Mouse (Mus musculus) kidney, embryonic 16.5 days (tissue): ENCODE results near the gene Szrd1. TPM values are rescaled to one million over a fixed set of nuclear protein-coding genes. Genes with fewer than 3 reads are reported as not detected.

Source experiments
- ATAC-seq: fragments of 200-750 bp; cut with Nextera tagmentation; 2 replicates; pipeline ENCODE4 v1.8.0; 2017; ENCODE audit warnings: moderate TSS enrichment; ENCODE audit not compliant: low FRiP score, low TSS enrichment
- H3K27ac ChIP-seq: fragments of 300-500 bp; sonication (generic); 2 replicates; pipeline ENCODE4 v1.5.1; 2014; ENCODE audit warnings: low read length
- H3K27me3 ChIP-seq: fragments of 300-500 bp; sonication (generic); 2 replicates; pipeline ENCODE4 v1.6.1; 2014; ENCODE audit warnings: low read length, control low read depth, mixed read lengths; ENCODE audit not compliant: insufficient read depth
- H3K36me3 ChIP-seq: fragments of 300-500 bp; sonication (generic); 2 replicates; pipeline ENCODE4 v1.6.1; 2014; ENCODE audit warnings: low read length, control low read depth, mixed read lengths; ENCODE audit not compliant: insufficient read depth
- H3K4me1 ChIP-seq: fragments of 300-500 bp; sonication (generic); 2 replicates; pipeline ENCODE4 v1.6.1; 2014; ENCODE audit warnings: low read length, control low read depth, mixed read lengths; ENCODE audit not compliant: insufficient read depth
- H3K4me2 ChIP-seq: fragments of 300-500 bp; sonication (generic); replicated peaks from 2 replicates; pipeline ENCODE4 v1.6.1; 2014; ENCODE audit warnings: low read depth, low read length
- H3K4me3 ChIP-seq: fragments of 300-500 bp; sonication (generic); 2 replicates; pipeline ENCODE4 v1.5.1; 2014; ENCODE audit warnings: mild to moderate bottlenecking, low read length
- H3K9ac ChIP-seq: fragments of 300-500 bp; sonication (generic); replicated peaks from 2 replicates; pipeline ENCODE4 v1.6.1; 2014; ENCODE audit warnings: low read length
- H3K9me3 ChIP-seq: fragments of 300-500 bp; sonication (generic); 2 replicates; pipeline ENCODE4 v1.6.1; 2016; ENCODE audit warnings: low read length, control low read depth
- WGBS: fragments of 180-500 bp; shearing (Covaris S2); extraction: QIAGEN DNeasy Blood & Tissue Kit; methylation state at CpG from one replicate; pipeline ENCODE4 v1.1.7; 2014; 5-methylcytosine and 5-hydroxymethylcytosine counted together
- polyA plus RNA-seq: library from polyadenylated mRNA; unstranded; fragments of >200 nt; fragmentation: Nextera tagmentation; extraction: Ambion mirVana; gene quantifications from 2 replicates; pipeline ENCODE4 v1.2.1, GENCODE M21; 2015

Szrd1 gene
- polyA plus RNA-seq, 1 experiment from 2014 or later = 51.3 TPM

DNA sequence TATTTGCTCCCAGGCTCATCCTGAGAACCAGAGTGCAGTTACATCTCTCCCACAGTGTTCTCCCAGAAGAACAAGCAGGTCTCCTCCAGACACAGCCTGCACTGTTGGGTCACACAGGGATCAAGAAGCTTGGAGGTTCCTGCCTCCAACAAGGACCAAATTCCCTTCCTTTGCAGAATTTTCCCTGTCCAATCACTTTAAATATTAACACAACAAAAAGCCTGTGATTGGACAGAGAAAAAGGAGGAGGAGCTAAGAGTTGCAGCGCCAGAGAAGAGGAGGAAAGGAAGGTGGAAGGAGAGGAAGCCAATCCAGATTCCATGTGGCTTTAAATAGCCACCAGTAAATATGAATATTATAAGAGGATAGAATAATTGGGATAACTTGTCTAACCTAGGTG is 16.5 kb downstream of the Szrd1 start:
- Histone ChIP-seq H3K4me1 (peaks cover 9% of the 10 kb centered on the region), H3K9ac (no peak overlapping the region), H3K27me3 (no peaks in the 10 kb centered on the region), H3K9me3 (no peaks in the 10 kb centered on the region), H3K4me2 (no peak overlapping the region), H3K36me3 (peaks cover 5% of the 10 kb centered on the region), H3K27ac (0 out of 2 replicates have a peak overlapping the region, but pooled peaks have one; percentile 34), H3K4me3 (no peak overlapping the region)
- 17% methylated on average over 1 of the region's 1 CpGs for WGBS
- ATAC-seq = no peak

DNA sequence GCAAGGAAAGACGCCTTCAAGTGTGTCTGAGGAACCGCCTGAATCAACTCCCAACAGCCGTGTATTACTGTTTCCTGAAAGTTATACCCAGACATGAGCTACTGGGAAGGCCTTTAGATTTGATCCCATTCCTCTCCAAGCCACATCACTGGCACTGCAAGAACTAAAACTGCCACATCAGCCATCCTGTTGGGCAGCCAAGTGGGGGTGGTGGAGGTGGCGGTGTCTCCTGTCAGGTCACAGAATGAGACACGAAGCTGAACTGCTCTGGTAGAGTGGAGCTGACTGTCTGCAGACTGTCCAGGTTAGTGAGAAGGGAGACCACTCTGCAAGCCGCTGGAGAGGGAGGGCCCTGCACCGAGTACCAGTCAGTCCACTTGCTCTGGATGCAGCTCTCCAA is 16.9 kb downstream of the Szrd1 start:
- Histone ChIP-seq H3K27ac (0 out of 2 replicates have a peak overlapping the region, but pooled peaks have one; percentile 34), H3K36me3 (peaks cover 9% of the 10 kb centered on the region), H3K9me3 (no peaks in the 10 kb centered on the region), H3K4me3 (no peak overlapping the region), H3K27me3 (no peaks in the 10 kb centered on the region), H3K4me1 (peaks cover 9% of the 10 kb centered on the region), H3K4me2 (no peak overlapping the region), H3K9ac (no peak overlapping the region)
- 64% methylated on average over 7 of the region's 7 CpGs for WGBS
- no peak for ATAC-seq

DNA sequence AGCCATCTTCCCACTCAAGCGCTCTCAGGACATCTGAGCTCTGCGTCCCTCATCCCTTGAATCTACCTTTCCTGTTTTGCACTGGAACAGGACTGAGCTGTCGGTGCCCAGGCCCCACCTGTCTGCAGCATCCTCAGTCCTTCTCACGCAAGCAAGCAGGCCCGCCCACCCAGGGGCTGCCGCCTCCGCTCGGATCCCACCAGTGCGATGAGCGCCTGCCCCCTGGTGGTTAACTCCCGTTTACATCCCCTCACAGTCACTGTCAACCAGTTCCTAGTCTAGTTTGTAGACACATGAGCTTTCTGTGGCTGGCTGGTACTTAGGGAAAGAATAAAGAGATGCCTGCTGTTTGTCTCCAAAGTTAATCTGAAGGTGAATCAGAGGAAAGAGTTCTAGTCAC is 18.9 kb downstream of the Szrd1 start:
- Histone ChIP-seq H3K27ac (no peak overlapping the region), H3K36me3 (peaks cover 26% of the 10 kb centered on the region), H3K4me1 (peaks cover 9% of the 10 kb centered on the region), H3K9ac (no peak overlapping the region), H3K4me2 (no peak overlapping the region), H3K27me3 (no peaks in the 10 kb centered on the region), H3K4me3 (no peak overlapping the region), H3K9me3 (no peaks in the 10 kb centered on the region)
- 24% methylated on average over 11 of the region's 11 CpGs for WGBS
- peak; percentile 44; the same call in 1 of the 2 replicates for ATAC-seq

DNA sequence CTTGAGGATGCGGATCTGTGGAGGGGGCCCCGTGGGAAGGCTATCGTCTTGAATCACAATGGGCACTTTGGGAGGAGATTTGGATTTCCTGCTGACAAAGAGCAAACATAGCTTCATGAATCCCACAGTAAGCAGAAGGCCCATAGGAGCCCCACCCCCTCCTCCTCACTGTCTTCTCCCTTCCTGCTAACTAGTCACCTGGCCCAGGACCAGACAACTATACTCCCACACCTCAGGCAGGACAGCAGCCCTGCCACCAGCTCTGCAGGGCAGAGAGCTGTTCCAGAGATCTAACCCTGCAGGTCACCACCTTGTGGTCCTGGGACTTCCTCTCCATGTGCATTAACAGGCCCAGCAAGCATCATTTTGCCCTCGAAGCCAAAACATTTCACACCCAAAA is 20.9 kb downstream of the Szrd1 start:
- Histone ChIP-seq H3K27ac (no peak overlapping the region), H3K9me3 (no peaks in the 10 kb centered on the region), H3K4me2 (no peak overlapping the region), H3K9ac (no peak overlapping the region), H3K4me3 (no peak overlapping the region), H3K36me3 (peaks cover 40% of the 10 kb centered on the region), H3K4me1 (peaks cover 14% of the 10 kb centered on the region), H3K27me3 (no peaks in the 10 kb centered on the region)
- ATAC-seq = no peak
- 65% methylated on average over 4 of the region's 4 CpGs for WGBS

DNA sequence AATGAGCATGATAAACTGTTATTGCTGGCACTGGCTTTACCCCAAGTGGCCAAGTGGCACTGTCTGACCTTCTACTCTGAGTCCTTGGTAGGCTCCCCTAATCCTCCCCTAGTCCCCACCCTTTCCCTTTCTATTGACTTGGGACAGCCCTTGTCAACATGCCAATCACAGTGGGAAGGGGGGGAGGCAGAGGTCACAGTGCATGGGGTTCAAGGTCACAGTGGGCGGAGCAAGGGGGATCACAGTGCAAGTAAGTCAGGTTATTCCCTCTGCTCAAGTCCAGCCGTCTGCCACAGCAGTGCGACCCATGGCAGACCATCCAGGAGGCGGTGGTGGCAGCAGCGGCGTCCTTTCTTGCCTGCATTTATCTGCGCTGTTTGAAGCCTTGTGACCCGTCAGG is 24.2 kb downstream of the Szrd1 start:
- Histone ChIP-seq H3K36me3 (peaks cover 66% of the 10 kb centered on the region), H3K27ac (no peak overlapping the region), H3K9me3 (no peaks in the 10 kb centered on the region), H3K4me2 (no peak overlapping the region), H3K4me3 (no peak overlapping the region), H3K4me1 (peaks cover 5% of the 10 kb centered on the region; the same call in 1 of the 2 replicates), H3K27me3 (no peaks in the 10 kb centered on the region), H3K9ac (no peak overlapping the region)
- WGBS = 89% methylated on average over 8 of the region's 8 CpGs
- no peak for ATAC-seq

DNA sequence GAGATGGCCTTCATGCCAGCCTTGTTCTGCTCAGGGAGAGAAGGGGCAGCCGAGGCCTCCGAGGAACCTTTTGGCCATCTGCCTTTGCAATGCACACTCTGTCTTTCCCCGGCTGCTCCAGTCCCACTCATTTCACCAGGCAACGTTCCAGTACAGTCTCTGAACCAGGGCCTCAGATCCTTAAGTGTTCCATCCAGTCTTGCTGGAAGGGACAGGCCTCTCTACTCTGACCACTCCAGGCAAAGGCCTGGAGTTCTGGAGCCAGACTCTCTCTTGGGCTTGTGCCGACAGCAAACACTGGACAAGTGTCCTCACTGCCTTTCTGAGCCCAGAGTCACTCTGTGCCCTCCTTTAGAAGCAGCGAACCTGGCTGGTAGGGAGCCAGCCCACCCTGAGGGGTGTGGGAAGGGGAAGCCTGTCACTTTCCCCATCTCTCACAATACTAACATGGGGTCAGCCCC is 25.0 kb downstream of the Szrd1 start:
- Histone ChIP-seq H3K4me2 (no peak overlapping the region), H3K27me3 (no peaks in the 10 kb centered on the region), H3K27ac (no peak overlapping the region), H3K9me3 (no peaks in the 10 kb centered on the region), H3K4me3 (no peak overlapping the region), H3K9ac (no peak overlapping the region), H3K4me1 (0 out of 2 replicates have a peak, but pooled peaks cover 5% of the 10 kb centered on the region), H3K36me3 (peaks cover 72% of the 10 kb centered on the region)
- no peak for ATAC-seq
- 79% methylated on average over 6 of the region's 6 CpGs for WGBS

DNA sequence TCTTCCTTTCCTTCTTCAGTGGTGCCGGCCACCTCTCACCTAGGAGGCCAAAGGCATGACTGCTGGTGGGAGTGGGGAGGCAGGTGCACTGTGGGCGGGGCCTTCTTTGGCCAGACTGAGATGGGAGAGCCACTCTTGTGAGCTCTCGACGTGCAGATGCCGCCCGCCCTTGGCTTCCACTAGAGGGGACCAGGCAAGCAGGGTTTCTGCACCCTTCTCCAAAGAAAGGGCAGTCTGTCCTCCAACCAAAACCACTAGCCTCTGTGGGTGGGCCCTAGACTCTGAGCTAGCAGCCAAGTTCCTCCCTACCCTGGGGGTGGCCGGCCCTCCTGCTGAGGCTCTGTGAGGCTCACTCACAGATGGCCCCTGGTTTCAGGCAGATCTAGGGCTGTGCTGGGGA is 25.7 kb downstream of the Szrd1 start:
- Histone ChIP-seq H3K9ac (no peak overlapping the region), H3K4me1 (0 out of 2 replicates have a peak, but pooled peaks cover 5% of the 10 kb centered on the region), H3K4me2 (no peak overlapping the region), H3K36me3 (peaks cover 72% of the 10 kb centered on the region), H3K27ac (no peak overlapping the region; the same call in 1 of the 2 replicates), H3K27me3 (no peaks in the 10 kb centered on the region), H3K4me3 (no peak overlapping the region), H3K9me3 (no peaks in the 10 kb centered on the region)
- 0 out of 2 replicates have a peak, but pooled peaks have one; percentile 25 for ATAC-seq
- WGBS = 66% methylated on average over 7 of the region's 7 CpGs

DNA sequence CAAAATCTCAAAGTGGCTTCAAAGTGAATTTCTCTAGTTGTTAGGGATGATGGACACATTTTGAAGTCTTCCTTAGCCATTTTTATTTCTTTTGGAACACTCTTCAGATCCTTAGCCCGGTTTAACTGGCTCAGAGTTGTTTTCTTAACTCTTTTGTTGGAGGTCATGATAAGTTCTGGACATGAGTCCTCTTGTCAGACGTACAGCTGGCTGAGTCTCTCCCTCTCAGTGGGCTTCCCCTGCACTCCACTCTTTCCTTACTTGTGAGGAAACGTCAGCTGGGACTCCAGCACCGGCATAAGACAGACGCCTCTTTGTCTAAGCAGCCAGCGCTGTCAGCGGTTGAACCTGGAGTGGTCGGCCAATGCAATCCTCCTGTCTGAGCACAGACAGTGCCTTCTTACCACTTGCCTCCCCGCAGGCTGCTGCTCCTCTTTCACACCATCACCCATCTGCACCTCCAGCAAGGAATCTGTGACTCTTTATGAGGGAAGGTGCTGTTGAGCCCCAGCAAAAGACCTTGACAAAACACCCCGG is 31.3 kb downstream of the Szrd1 start:
- H3K36me3 ChIP-seq = peaks cover 30% of the 10 kb centered on the region
- no peak overlapping the region for H3K27ac ChIP-seq
- H3K4me1 ChIP-seq = peaks cover 8% of the 10 kb centered on the region; the same call in 1 of the 2 replicates
- ATAC-seq = no peak
- no peaks in the 10 kb centered on the region for H3K9me3 ChIP-seq
- H3K9ac ChIP-seq = no peak overlapping the region
- no peaks in the 10 kb centered on the region for H3K27me3 ChIP-seq
- no peak overlapping the region for H3K4me2 ChIP-seq
- H3K4me3 ChIP-seq = no peak overlapping the region
- 38% methylated on average over 10 of the region's 10 CpGs for WGBS

DNA sequence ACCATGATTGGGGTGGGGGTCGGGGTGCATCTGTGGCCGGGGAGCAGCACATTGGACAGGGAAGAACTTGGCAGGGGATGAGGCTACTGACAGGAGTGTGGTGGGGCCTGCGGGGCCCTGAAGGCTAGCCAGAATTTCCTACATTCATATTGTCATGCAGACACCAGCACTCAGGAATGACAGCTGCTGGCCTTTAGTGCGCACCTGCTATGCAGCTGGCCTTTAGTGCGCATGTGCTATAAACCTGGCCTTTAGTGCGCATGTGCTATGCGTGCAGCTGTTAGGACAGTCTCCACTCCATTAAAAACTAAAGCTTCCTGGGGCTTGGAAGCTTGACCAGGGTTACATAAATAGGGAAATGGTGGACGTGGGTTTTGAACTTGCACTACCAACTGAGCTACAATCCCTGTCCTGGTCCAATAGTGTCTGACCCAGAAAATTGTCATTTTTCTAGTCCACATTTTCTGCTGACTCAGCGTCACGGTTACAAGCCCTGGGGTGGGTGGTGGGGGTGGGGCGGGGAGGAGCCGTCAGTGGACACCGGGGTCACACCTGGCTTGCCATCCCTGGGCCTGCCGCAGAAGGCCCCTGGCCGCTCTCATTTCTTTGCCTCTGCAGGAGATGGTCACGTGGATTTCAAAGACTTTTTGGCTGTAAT is 32.9 kb downstream of the Szrd1 start:
- Histone ChIP-seq H3K4me1 (peaks cover 8% of the 10 kb centered on the region; the same call in 1 of the 2 replicates), H3K36me3 (peaks cover 18% of the 10 kb centered on the region), H3K4me2 (no peak overlapping the region), H3K9me3 (no peaks in the 10 kb centered on the region), H3K9ac (no peak overlapping the region), H3K4me3 (no peak overlapping the region), H3K27ac (no peak overlapping the region), H3K27me3 (no peaks in the 10 kb centered on the region)
- ATAC-seq = no peak
- 71% methylated on average over 16 of the region's 16 CpGs for WGBS

DNA sequence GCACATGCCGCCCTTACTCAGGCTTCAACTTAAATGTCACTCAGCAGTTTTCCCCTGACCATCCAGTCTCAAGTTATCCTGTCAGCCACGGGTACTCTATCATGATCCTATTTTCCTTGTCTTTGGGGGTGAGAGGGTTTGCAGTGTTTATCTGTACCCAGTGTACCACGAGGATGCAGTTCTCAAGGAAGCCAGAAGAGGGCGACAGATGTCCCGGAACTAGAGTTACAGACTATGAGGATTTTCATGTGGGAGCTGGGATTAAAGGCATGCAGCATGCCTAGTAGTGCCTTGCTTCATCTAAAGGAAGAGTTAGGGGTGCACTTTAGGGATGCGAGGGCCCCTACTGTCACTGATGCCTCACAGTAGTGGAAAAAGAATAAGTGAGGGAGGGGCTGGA is 37.7 kb downstream of the Szrd1 start:
- H3K4me1 ChIP-seq = 0 out of 2 replicates have a peak, but pooled peaks cover 4% of the 10 kb centered on the region
- H3K9me3 ChIP-seq = no peaks in the 10 kb centered on the region
- no peak overlapping the region for H3K4me3 ChIP-seq
- no peak overlapping the region for H3K27ac ChIP-seq
- no peaks in the 10 kb centered on the region for H3K27me3 ChIP-seq
- ATAC-seq = no peak
- WGBS = 66% methylated on average over 6 of the region's 6 CpGs
- no peak overlapping the region for H3K9ac ChIP-seq
- H3K4me2 ChIP-seq = no peak overlapping the region
- H3K36me3 ChIP-seq = no peaks in the 10 kb centered on the region
